Mouse (Mus musculus): Measurements from ENCODE around the gene Ifit3.
"Not testable (repeated sequence)": the region's sequence is repeated elsewhere in the genome, so short reads cannot be mapped to it uniquely, and the experiment has no call there.

The Ifit3 gene

GRCm38 (mm10) chr19:34587898-34588692 lies 4.8 kb downstream of the Ifit3 start:
- in situ Hi-C loops (cut with MboI, MseI) = not testable (repeated sequence)

DNA sequence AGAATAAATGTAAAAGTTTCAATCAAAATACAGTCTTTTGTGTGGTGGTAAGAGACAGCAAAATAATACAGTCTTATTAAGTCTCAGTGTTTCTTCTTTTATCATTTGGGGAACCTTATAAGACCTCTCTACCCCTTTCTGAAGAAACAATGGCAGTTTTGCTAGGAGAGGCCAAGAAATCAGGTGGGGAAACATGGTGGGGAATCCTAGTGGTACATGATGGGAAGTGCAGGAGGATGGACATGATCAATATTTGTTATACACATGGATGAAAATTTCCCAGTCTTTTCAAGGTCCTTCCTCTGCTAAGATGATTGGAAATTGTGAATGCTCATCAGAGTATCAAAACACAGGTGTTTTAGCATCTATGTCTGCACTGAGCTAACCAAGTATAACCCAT lies 5.6 kb downstream of the Ifit3 start:
- in situ Hi-C loops (cut with MboI, MseI) = no loop called here

GRCm38 (mm10) chr19:34593456-34593855 lies 10.1 kb downstream of the Ifit3 start:
- in situ Hi-C loops (cut with MboI, MseI) = no loop called here

DNA sequence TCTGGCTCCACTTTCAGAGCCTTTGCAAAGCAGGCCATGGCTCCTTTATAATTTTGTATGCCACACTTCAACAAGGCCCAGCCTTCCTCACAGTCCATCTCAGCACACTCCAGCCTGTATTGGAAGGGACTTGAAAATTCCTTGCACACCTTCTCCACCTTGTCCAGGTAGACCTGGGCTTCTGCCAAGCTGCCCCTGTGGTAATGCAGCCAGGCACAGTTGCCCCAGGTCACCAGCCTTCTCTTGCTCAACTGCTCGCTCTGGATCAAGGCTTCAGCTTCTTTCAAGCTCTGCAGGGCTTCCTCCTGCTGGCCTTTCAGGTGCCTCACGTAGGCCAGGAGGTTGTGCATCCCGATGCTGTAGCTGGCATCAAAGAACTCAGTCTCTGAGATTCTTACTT lies 11.2 kb downstream of the Ifit3 start:
- in situ Hi-C loops (cut with MboI, MseI) = not testable (repeated sequence)

DNA sequence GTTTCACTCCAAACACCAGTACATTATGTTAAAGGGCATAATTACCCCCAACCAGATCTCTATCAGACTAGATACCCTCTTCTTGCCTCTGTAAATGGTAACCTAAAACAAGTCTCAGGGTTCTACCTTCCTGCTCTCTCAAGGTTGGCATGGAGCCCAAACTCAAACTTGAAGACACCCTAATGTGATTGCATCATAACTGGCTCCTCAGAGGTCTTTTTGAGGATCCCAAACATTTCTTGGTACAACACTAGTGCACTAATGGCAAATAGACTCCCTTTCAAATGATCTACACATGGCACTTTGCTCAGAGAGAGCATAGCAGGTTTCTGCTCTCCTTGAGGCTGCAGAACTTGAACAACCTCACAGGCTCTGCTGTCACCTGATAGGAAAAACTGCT lies 13.5 kb downstream of the Ifit3 start:
- in situ Hi-C loops (cut with MboI, MseI) = no loop called here

DNA sequence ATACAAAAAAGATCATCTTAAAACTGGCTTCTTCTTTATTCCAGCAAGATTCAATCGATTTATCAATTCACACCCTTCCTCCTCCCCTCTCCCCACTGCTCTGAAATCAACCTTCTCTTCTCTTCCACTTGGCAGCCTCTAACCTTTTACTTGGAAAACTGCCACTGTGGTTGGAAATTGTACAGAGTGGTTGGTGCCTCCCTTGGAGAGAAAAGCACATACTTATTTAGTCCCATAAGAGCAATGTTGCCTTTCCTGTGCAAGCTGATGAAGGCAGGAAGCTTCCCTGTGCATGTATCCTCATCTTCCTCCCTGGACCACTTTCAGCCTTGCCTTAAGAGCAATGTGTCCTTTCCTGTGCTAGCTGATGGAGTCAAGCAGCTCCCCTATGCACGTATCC lies 15.0 kb downstream of the Ifit3 start:
- in situ Hi-C loops (cut with MboI, MseI) = no loop called here

- in situ Hi-C loops (cut with MboI, MseI) = not testable (repeated sequence)
These were observed 15.9 kb downstream of the Ifit3 start for GRCm38 (mm10) chr19:34599250-34599649.

GRCm38 (mm10) chr19:34601888-34602287 lies 18.6 kb downstream of the Ifit3 start, which contains the start of gene Ifit1bl1:
Gene Ifit1bl1 (minus strand): TSS chr19:34601956.
- in situ Hi-C loops (cut with MboI, MseI) = not testable (repeated sequence)

GRCm38 (mm10) chr19:34605472-34605871 lies 22.1 kb downstream of the Ifit3 start:
- in situ Hi-C loops (cut with MboI, MseI) = no loop called here

DNA sequence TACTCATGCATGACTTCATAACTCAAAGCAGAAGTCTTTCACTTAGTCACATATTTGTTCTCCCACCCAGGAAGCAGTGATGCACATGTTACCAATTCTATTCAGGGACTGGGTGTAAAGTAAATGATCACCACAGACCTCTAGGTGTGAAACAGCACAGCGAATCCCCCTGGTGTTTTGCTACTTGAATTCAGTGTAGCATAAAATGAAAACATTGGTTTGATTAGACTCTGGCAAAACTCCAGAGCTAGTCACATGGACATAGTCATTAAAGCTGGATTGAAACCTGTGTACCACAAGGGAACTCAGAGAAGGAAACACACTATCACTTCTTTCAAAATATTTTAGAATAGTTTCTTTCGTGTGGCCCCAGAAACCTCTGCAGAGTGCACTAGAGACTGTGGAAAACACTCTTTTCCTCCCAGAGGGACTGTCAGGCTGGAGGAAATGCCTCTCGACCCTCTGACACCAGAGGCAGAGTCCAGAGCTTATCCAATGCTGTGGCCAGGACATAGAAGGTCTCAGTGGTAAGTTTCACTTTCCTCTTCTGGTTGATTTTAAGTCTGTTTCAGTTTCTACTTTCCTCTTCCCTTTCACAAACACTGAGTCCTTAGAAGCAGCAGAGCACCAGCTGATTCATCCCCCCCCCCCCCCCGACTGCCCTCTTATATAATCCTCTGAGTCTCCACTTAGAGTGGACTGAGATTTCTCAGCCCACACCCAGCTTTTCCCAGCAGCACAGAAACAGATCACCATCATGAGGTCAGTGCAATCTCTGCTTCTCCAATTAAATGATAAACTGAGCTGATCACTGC lies 24.1 kb downstream of the Ifit3 start, which contains the start of gene Ifit3b:
Ifit3b (plus strand) TSS at position 734 of the 815 bp plus-strand sequence.
- in situ Hi-C loops (cut with MboI, MseI) = not testable (repeated sequence)

- in situ Hi-C loops (cut with MboI, MseI) = not testable (repeated sequence)
These were observed 26.8 kb downstream of the Ifit3 start for GRCm38 (mm10) chr19:34610118-34610517.

- in situ Hi-C loops (cut with MboI, MseI) = not testable (repeated sequence)
These were observed 29.1 kb downstream of the Ifit3 start for GRCm38 (mm10) chr19:34612243-34613001.

- in situ Hi-C loops (cut with MboI, MseI) = loop anchor here in 1 of 2 experiments (5.0 kb wide), 1 partner anchor 79 kb away; no protein-coding TSS in a partner anchor
These were observed 37.5 kb downstream of the Ifit3 start for GRCm38 (mm10) chr19:34620871-34621270.

GRCm38 (mm10) chr19:34623781-34624180 lies 40.5 kb downstream of the Ifit3 start:
- in situ Hi-C loops (cut with MboI, MseI) = loop anchor here in 1 of 2 experiments (5.0 kb wide), 1 partner anchor 81 kb away; no protein-coding TSS in a partner anchor

DNA sequence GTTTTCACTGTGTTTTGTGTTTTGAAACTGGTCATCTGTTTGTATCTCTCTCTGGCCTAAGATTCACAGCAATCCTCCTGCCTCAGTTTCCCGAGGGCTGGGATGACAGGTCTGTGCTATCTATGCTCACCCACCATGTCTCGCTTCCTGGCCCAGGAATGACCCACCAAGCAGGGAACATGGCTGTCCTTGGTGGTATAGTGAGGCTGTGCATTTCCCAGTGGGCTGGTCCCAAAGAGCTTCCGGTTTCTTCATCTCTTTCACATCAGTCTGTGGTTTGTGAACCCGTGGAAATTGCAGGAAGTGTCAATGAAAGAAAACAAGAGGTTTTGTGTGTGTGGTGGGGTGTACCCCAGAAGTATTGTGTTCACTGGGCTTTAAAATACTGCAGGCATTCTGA lies 41.3 kb downstream of the Ifit3 start:
- in situ Hi-C loops (cut with MboI, MseI) = loop anchor here (5.0 to 25.0 kb wide), 2 partner anchors 82 to 287 kb away; no protein-coding TSS in a partner anchor

DNA sequence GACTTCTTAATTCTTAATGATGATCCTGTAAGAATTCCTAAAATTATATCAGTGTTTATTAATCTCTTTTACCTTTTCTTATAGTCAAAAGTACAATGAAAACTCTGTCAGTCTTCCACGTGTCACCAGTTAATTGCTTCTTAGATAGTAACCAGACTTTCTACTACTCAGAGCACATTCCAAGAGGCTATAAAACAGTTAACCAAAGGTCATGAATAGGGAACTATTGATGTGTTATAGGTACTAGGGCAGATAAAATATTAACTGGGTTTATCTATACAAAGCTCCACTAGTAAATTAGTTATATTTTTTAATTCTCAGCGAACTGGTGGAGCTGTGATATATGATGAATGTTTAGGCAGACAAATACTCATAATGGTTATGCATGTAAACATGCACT lies 44.2 kb downstream of the Ifit3 start:
- in situ Hi-C loops (cut with MboI, MseI) = loop anchor here in 1 of 2 experiments (25.0 kb wide), 1 partner anchor 290 kb away; no protein-coding TSS in a partner anchor

DNA sequence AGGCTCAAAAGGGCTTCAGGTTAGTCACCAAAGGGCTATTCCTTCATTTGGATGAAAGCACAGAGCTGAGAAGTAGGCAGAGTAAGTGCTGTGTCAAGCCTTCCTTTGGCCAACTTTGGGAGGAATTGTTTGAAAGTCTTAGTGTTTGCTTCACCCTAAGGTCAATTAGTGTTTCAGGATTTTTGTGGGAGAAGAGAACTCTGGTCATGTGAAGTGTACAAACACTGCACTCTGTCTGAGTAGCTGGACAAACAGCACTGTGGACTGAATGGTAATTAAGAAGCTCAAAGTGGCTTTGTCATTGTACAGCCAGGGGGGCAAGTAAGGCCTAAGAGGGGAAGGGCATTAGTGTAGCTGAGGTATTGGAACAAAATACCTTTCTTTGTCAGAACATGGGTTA lies 48.2 kb downstream of the Ifit3 start:
- in situ Hi-C loops (cut with MboI, MseI) = loop anchor here in 1 of 2 experiments (25.0 kb wide), 1 partner anchor 294 kb away; no protein-coding TSS in a partner anchor

DNA sequence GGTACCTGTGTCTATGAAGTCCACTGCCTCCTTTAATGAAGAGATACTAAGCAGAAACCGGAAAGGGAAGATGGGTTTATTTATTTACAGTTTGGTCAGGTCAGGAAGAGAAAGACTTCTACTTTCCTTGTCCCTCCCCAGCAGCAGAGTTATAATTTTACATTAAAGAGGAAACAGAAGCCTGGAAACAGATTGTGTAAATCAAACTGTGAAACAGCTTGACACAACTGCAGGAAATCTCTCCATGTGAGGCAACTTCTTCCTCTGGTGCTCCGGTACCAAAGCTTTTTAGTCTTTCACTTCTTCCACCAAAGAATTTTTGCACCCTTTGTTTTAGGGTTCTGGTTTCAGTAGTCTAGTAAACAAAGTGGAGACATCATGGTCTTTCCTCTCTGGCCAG lies 50.2 kb downstream of the Ifit3 start:
- in situ Hi-C loops (cut with MboI, MseI) = loop anchor here in 1 of 2 experiments (25.0 kb wide), 1 partner anchor 296 kb away; no protein-coding TSS in a partner anchor

DNA sequence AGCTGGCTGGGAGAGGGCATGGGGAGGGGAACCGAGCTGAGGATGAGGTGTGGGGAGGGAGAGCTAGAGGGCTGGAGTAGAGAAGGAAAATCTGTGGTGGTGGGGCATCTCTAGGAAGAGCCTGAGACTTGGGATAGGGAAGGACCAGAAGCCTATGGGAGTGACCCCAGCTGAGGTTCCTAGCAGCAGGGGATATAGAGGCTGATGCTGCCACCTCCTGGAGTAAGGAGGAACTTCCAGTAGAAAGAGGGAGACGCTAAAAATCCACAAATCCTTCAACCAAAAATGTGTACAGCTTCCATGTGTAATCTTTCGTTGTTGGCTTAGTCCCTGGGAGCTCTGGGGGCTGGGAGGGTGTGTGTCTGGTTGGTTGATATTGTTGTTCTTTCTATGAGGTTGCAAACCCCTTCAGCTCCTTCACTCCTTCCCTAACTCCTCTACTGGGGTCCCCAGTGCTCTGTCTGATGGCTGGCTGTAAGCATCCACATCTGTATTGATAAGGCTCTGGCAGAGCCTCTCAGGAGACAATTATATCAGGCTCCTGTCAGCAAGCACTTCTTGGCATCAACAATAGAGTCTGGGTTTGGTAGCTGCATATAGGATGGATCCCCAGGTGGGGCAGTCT lies 53.7 kb downstream of the Ifit3 start:
- in situ Hi-C loops (cut with MboI, MseI) = loop anchor here in 1 of 2 experiments (25.0 kb wide), 1 partner anchor 300 kb away; no protein-coding TSS in a partner anchor
